Mouse (Mus musculus) forebrain, embryonic 10.5 days (tissue): Measurements from ENCODE around the gene Kcnma1. TPM values are rescaled to one million over a fixed set of nuclear protein-coding genes. Genes with fewer than 3 reads are reported as not detected.

Experiments
- DNase-seq: peaks from one replicate; pipeline ENCODE4 v3.0.0-alpha.2; 2017; ENCODE audit warnings: low spot score; ENCODE audit errors: extremely low spot score
- H3K27ac ChIP-seq: fragments of 300-500 bp; sonication (generic); 2 replicates; pipeline ENCODE4 v1.5.1; 2016; ENCODE audit warnings: mild to moderate bottlenecking
- H3K27me3 ChIP-seq: fragments of 300-500 bp; sonication (generic); 2 replicates; pipeline ENCODE4 v1.6.1; 2016; ENCODE audit warnings: mild to moderate bottlenecking; ENCODE audit not compliant: poor library complexity, severe bottlenecking
- H3K36me3 ChIP-seq: fragments of 300-500 bp; sonication (generic); replicated peaks from 2 replicates; pipeline ENCODE4 v1.6.1; 2016; ENCODE audit warnings: mild to moderate bottlenecking, moderate library complexity
- H3K4me1 ChIP-seq: fragments of 300-500 bp; sonication (generic); 2 replicates; pipeline ENCODE4 v1.6.1; 2016
- H3K4me3 ChIP-seq: fragments of 300-500 bp; sonication (generic); 2 replicates; pipeline ENCODE4 v1.5.1; 2016; ENCODE audit warnings: mild to moderate bottlenecking, moderate library complexity
- H3K9me3 ChIP-seq: fragments of 300-500 bp; sonication (generic); 2 replicates; pipeline ENCODE4 v1.6.1; 2016; ENCODE audit warnings: mild to moderate bottlenecking, moderate library complexity
- WGBS: fragments of 180-500 bp; shearing (Covaris S2); methylation state at CpG from one replicate; pipeline ENCODE4 v1.1.7; 2016; 5-methylcytosine and 5-hydroxymethylcytosine counted together
- polyA plus RNA-seq: library from polyadenylated mRNA; unstranded; fragments of >200 nt; fragmentation: Nextera tagmentation; extraction: Ambion mirVana; gene quantifications from 2 replicates; pipeline ENCODE4 v1.2.1, GENCODE M21; 2016

Gene Kcnma1
- polyA plus RNA-seq, 1 experiment from 2014 or later: 0.32 TPM

- Histone ChIP-seq H3K27me3 (no peaks in the 10 kb centered on the region), H3K27ac (no peak overlapping the region), H3K9me3 (no peaks in the 10 kb centered on the region), H3K4me1 (no peaks in the 10 kb centered on the region), H3K36me3 (no peaks in the 10 kb centered on the region), H3K4me3 (no peak overlapping the region)
- WGBS: 89% methylated on average over 4 of the region's 4 CpGs
- no peak for DNase-seq
Observed at GRCm38 (mm10) chr14:23886112-23886511, 128.2 kb downstream of the Kcnma1 start.

- H3K27me3 ChIP-seq: no peaks in the 10 kb centered on the region
- H3K9me3 ChIP-seq: no peaks in the 10 kb centered on the region
- H3K4me1 ChIP-seq: no peaks in the 10 kb centered on the region
- 75% methylated on average over 6 of the region's 6 CpGs for WGBS
- no peak overlapping the region for H3K4me3 ChIP-seq
- H3K36me3 ChIP-seq: no peaks in the 10 kb centered on the region
- H3K27ac ChIP-seq: no peak overlapping the region
- DNase-seq: no peak
Observed at GRCm38 (mm10) chr14:23885539-23885938, 128.8 kb downstream of the Kcnma1 start.

DNA sequence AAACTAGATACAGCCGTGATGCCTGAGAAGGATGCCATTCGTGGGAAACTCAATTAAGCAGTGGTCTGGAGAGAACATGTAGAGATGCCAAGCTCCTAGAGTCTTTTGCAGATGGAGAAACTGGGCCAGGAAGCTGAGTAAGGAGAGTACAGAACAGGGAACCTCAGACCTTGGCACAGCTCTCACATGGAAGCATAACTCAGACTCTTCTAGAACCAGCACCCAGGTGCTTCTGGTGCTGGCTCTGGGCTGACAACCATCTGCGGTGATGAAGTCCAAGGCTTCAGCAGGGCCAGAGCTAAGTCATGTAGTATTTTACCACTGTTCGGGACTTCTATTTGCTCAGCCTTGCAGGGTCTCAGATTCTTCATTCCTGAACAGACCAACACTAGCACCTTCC is 129.2 kb downstream of the Kcnma1 start:
- no peak for DNase-seq
- Histone ChIP-seq H3K36me3 (no peaks in the 10 kb centered on the region), H3K27me3 (no peaks in the 10 kb centered on the region), H3K4me1 (no peaks in the 10 kb centered on the region), H3K9me3 (no peaks in the 10 kb centered on the region), H3K4me3 (no peak overlapping the region), H3K27ac (no peak overlapping the region)
- WGBS: 89% methylated on average over 4 of the region's 4 CpGs

DNA sequence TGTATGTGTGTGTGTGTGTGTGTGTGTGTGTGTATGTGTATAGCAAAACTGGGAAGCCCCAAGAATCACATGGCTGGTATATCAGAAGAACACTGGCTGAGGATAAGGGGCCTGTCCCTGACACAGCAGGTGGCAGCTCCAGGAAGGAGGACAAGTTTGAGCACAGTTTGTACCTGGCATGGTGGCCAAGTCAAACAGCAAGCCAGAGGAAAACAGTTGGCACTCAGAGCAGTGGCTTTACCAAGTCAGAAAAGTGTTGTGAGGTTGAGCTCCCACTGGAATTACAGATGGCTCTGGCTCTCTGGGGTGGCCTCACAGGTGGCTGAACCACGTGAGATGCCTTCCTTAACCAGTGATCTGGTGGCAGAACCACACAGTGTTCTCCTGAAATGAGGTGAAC is 132.3 kb downstream of the Kcnma1 start:
- Histone ChIP-seq H3K36me3 (no peaks in the 10 kb centered on the region), H3K4me3 (no peak overlapping the region), H3K9me3 (no peaks in the 10 kb centered on the region), H3K4me1 (no peaks in the 10 kb centered on the region), H3K27ac (no peak overlapping the region), H3K27me3 (no peaks in the 10 kb centered on the region)
- 69% methylated on average over 1 of the region's 1 CpGs for WGBS
- DNase-seq: no peak

- no peak overlapping the region for H3K4me3 ChIP-seq
- H3K27ac ChIP-seq: no peak overlapping the region
- no peaks in the 10 kb centered on the region for H3K9me3 ChIP-seq
- no peaks in the 10 kb centered on the region for H3K27me3 ChIP-seq
- 90% methylated on average over 3 of the region's 3 CpGs for WGBS
- H3K4me1 ChIP-seq: 0 out of 2 replicates have a peak, but pooled peaks cover 4% of the 10 kb centered on the region
- H3K36me3 ChIP-seq: no peaks in the 10 kb centered on the region
- DNase-seq: no peak
Observed at GRCm38 (mm10) chr14:23879331-23879730, 135.0 kb downstream of the Kcnma1 start.

- Histone ChIP-seq H3K4me3 (no peak overlapping the region), H3K4me1 (0 out of 2 replicates have a peak, but pooled peaks cover 4% of the 10 kb centered on the region), H3K27me3 (no peaks in the 10 kb centered on the region), H3K36me3 (no peaks in the 10 kb centered on the region), H3K27ac (no peak overlapping the region), H3K9me3 (no peaks in the 10 kb centered on the region)
- no peak for DNase-seq
- 88% methylated on average over 5 of the region's 5 CpGs for WGBS
Observed at GRCm38 (mm10) chr14:23877561-23877960, 136.7 kb downstream of the Kcnma1 start.

DNA sequence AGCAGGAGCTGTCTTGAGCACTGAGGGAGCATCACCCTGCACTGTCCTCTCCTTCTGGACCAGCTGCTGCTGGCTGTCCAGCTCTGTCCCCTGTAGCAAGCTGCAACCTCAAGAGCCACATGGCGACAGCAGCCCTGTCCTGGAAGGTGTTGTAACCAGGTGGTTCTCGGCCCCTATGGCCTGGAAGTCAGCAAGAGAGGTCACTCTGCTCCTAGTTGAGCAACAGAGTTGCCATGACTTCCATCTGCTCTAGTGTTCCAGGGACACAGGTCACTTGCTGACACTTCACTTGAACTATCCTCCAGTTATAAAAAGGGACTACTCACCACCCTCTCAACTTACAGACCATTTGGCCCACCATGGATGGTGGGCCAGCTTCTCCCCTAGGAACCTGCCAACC is 139.7 kb downstream of the Kcnma1 start:
- 86% methylated on average over 2 of the region's 2 CpGs for WGBS
- DNase-seq: no peak
- H3K9me3 ChIP-seq: no peaks in the 10 kb centered on the region

DNA sequence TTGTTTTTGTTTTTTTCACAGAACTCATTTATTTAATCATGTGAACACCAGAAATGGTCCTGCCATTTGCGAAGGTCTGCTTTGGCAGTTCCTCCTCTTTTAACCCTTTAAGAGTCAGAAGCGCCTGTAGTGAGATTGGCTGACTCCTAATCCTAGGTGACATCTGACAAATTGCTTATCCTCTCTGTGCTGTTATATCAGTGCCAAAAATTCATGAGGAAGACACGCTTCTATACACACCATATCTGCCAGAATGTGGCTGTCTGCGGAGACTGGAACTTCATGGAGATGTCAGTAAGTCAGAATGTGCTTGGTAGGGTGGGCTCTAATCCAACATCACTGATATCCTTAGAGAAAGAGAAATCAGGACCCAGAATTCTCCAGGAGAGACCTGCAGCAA is 157.3 kb downstream of the Kcnma1 start:
- no peak for DNase-seq
- Histone ChIP-seq H3K4me1 (no peaks in the 10 kb centered on the region), H3K4me3 (no peak overlapping the region), H3K27ac (no peak overlapping the region), H3K9me3 (no peaks in the 10 kb centered on the region), H3K36me3 (no peaks in the 10 kb centered on the region), H3K27me3 (no peaks in the 10 kb centered on the region)
- 92% methylated on average over 4 of the region's 4 CpGs for WGBS

More for the DNA sequence above, 139.7 kb downstream of the Kcnma1 start:
- Histone ChIP-seq H3K4me1 (0 out of 2 replicates have a peak, but pooled peaks cover 4% of the 10 kb centered on the region), H3K27me3 (no peaks in the 10 kb centered on the region), H3K4me3 (no peak overlapping the region), H3K27ac (no peak overlapping the region), H3K36me3 (no peaks in the 10 kb centered on the region)

DNA sequence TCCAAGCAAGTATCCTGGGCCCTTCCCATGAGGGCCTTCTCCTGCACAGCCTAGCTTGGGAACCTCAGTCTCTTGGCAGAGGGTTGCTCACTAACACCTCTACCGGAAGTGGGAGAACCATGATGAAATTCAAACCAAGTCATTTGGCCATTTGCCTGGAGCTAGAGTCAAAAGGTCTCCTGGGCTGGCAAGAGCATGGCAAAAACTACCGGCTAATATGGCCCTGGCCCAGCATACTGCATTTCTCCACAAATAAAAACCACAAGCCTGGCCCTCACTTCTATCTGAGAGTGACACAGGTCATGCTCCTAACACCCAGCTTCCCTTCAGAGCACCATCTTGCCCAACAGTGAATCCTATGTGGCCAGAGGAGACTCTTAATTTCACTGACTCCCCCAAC is 159.3 kb downstream of the Kcnma1 start:
- Histone ChIP-seq H3K27ac (no peak overlapping the region), H3K9me3 (no peaks in the 10 kb centered on the region), H3K36me3 (no peaks in the 10 kb centered on the region), H3K27me3 (no peaks in the 10 kb centered on the region), H3K4me1 (no peaks in the 10 kb centered on the region), H3K4me3 (no peak overlapping the region)
- DNase-seq: no peak
- WGBS: 81% methylated on average over 2 of the region's 2 CpGs

GRCm38 (mm10) chr14:23848529-23849141 is 165.7 kb downstream of the Kcnma1 start:
- Histone ChIP-seq H3K27ac (no peak overlapping the region), H3K36me3 (no peaks in the 10 kb centered on the region), H3K4me3 (no peak overlapping the region), H3K9me3 (no peaks in the 10 kb centered on the region), H3K4me1 (peaks cover 12% of the 10 kb centered on the region), H3K27me3 (no peaks in the 10 kb centered on the region)
- WGBS: 32% methylated on average over 6 of the region's 6 CpGs
- no peak for DNase-seq

DNA sequence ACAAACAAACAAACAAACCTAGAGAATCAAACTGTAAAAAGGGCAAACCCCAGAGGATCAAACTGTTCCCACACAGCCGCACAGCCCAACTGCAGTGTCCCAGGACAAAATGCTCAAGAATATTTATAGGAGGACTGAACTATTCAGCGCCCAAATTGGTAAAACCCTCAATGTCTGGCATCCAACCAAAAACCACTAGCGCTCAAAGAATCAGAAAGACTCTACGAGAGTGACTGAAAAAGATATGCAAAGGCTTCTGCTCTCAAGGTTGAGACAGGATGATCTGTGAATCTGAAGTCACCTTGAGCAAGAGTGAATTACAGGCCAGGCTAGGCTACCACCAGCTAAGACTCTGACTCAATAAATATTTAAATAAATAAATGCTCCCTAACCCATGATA is 167.6 kb downstream of the Kcnma1 start:
- WGBS: 92% methylated on average over 4 of the region's 4 CpGs
- Histone ChIP-seq H3K4me1 (peaks cover 12% of the 10 kb centered on the region), H3K27ac (no peak overlapping the region), H3K9me3 (no peaks in the 10 kb centered on the region), H3K27me3 (no peaks in the 10 kb centered on the region), H3K36me3 (no peaks in the 10 kb centered on the region), H3K4me3 (no peak overlapping the region)
- no peak for DNase-seq

GRCm38 (mm10) chr14:23842025-23842424 is 172.3 kb downstream of the Kcnma1 start:
- no peaks in the 10 kb centered on the region for H3K36me3 ChIP-seq
- DNase-seq: no peak
- no peaks in the 10 kb centered on the region for H3K27me3 ChIP-seq
- no peak overlapping the region for H3K27ac ChIP-seq
- WGBS: 79% methylated on average over 3 of the region's 3 CpGs
- H3K9me3 ChIP-seq: no peaks in the 10 kb centered on the region
- no peaks in the 10 kb centered on the region for H3K4me1 ChIP-seq
- no peak overlapping the region for H3K4me3 ChIP-seq

DNA sequence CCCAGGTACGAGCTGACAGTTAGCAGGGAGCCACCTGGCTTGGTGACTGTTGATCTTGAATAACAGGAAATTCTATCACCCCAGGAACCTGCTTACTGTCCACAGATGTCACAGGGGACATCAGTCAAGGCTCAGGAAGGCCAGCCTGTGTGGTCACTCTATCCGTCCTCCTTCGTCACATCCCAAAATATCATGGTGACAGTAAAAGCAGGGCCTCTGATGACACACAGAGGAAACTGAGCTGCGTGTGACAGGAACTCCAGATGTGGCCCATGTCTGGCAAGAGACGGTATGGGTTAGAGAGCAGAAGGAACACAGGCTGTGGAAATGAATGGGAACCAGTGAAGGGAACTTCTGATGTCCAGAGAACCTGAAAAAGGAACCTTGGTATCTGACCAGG is 174.7 kb downstream of the Kcnma1 start:
- no peak for DNase-seq
- Histone ChIP-seq H3K4me3 (no peak overlapping the region), H3K9me3 (no peaks in the 10 kb centered on the region), H3K27me3 (no peaks in the 10 kb centered on the region; the same call in 1 of the 2 replicates), H3K4me1 (peaks cover 15% of the 10 kb centered on the region), H3K27ac (no peak overlapping the region), H3K36me3 (no peaks in the 10 kb centered on the region)
- WGBS: 91% methylated on average over 5 of the region's 5 CpGs
